In the genomic region with DNA sequence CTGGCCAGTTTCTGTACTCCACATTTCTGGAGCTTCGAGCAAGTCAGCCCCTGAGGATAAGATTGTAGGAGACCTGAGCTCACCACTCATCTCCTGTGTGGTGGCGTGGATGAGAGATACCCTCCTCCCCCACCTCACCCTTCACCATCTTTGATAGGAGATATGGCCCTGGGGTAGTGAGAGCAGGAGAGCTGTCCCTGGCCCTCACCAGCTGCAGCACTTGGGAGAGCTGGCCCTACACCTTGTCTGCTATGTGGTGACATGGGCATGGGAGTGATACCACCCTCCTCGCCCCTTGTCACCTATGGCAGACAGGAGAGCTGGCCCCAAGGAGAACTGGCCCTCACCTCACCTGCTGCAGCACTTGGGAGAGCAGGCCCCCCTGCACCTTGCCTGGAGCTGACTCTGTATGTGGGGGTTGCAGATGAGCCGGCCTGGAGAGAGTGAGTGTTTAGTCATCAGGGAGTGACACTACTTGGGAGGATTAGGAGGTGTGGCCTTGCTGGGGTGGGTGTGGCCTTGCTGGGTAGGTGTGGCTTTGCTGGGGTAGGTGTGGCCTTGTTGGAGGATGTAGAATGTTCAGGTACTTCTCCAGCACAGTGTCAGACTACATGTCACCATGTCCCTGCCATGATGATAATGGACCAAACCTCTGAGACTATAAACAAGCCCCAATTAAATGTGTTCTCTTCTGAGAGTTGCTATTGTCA, we compare ENCODE assay signal across 18 mouse cellular contexts. TPM values are rescaled to one million over a fixed set of nuclear protein-coding genes. Genes with fewer than 3 reads are reported as not detected.
DNase-seq lines count a peak whose midpoint lies in the region; ATAC-seq lines count a peak whose summit lies in the region.
"Had no signal": no experiment of that assay in that cellular context is flagged by ENCODE, and none has a peak within 500 bp of the region (broad histone marks: within the 10 kb centered on the region; RNA-seq: fewer than 3 reads in every experiment).

No protein-coding gene starts in this region.

- H3K4me1 ChIP-seq in heart, embryonic 12.5 days (replicated peaks), result no peaks in the 10 kb centered on the region
- peaks cover 72% of the 10 kb centered on the region for H3K4me1 ChIP-seq in megakaryocyte, embryonic 14.5 days
- no peaks in the 10 kb centered on the region for H3K4me1 ChIP-seq in embryonic facial prominence, embryonic 15.5 days
- H3K4me1 ChIP-seq: forebrain, embryonic 15.5 days had no signal

- no peak overlapping the region for H3K27ac ChIP-seq in heart, embryonic 12.5 days (ENCODE audit: poor library complexity, severe bottlenecking)
- no peak overlapping the region for H3K27ac ChIP-seq in embryonic facial prominence, embryonic 15.5 days (replicated peaks)
- H3K27ac ChIP-seq: forebrain, embryonic 15.5 days; left cerebral cortex, adult 2 months had no signal

- H3K27me3 ChIP-seq in heart, embryonic 12.5 days (replicated peaks), result 0 out of 2 replicates have a peak, but pooled peaks cover 3% of the 10 kb centered on the region
- no peaks in the 10 kb centered on the region for H3K27me3 ChIP-seq in megakaryocyte, embryonic 14.5 days (replicated peaks)
- no peaks in the 10 kb centered on the region for H3K27me3 ChIP-seq in embryonic facial prominence, embryonic 15.5 days
- H3K27me3 ChIP-seq: forebrain, embryonic 15.5 days had no signal

- H3K9ac ChIP-seq in heart, embryonic 12.5 days, result no peak overlapping the region
- no peak overlapping the region for H3K9ac ChIP-seq in embryonic facial prominence, embryonic 15.5 days
- H3K9ac ChIP-seq: forebrain, embryonic 15.5 days had no signal

- no peak overlapping the region for H3K4me3 ChIP-seq in heart, embryonic 12.5 days
- peak overlapping the region; percentile 88 for H3K4me3 ChIP-seq in megakaryocyte, embryonic 14.5 days (replicated peaks)
- no peak overlapping the region for H3K4me3 ChIP-seq in embryonic facial prominence, embryonic 15.5 days (replicated peaks)
- H3K4me3 ChIP-seq: forebrain, embryonic 15.5 days; left cerebral cortex, adult 2 months had no signal

- WGBS in heart, embryonic 12.5 days, result 65% methylated on average over 4 of the region's 4 CpGs
- WGBS in embryonic facial prominence, embryonic 15.5 days, result 67% methylated on average over 4 of the region's 4 CpGs

- no peak overlapping the region for H3K4me2 ChIP-seq in heart, embryonic 12.5 days
- H3K4me2 ChIP-seq in embryonic facial prominence, embryonic 15.5 days (replicated peaks), result no peak overlapping the region
- H3K4me2 ChIP-seq: forebrain, embryonic 15.5 days had no signal

- intact Hi-C loops in heart, postnatal 14 days (cut with DNase I), result no loop called here

- ATAC-seq in heart, embryonic 12.5 days (ENCODE audit: insufficient number of reproducible peaks, low FRiP score), result peak; percentile 55; the same call in 1 of the 2 replicates
- ATAC-seq in megakaryocyte, adult 5-6 weeks (ENCODE audit: poor library complexity, severe bottlenecking), result no peak
- ATAC-seq in embryonic facial prominence, embryonic 15.5 days (ENCODE audit: insufficient number of reproducible peaks, low FRiP score, low TSS enrichment, low read depth), result peak; percentile 61
- ATAC-seq in megakaryocyte progenitor cell, adult 5-6 weeks (replicated peaks; ENCODE audit: poor library complexity), result 0 out of 2 replicates have a peak, but pooled peaks have one; percentile 24
- no peak for ATAC-seq in frontal cortex, adult (ENCODE audit: low TSS enrichment)
- ATAC-seq: forebrain, embryonic 15.5 days had no signal

- no peaks in the 10 kb centered on the region for H3K36me3 ChIP-seq in heart, embryonic 12.5 days
- H3K36me3 ChIP-seq in megakaryocyte, embryonic 14.5 days (replicated peaks; ENCODE audit: low read length), result peaks cover 13% of the 10 kb centered on the region
- no peaks in the 10 kb centered on the region for H3K36me3 ChIP-seq in embryonic facial prominence, embryonic 15.5 days
- H3K36me3 ChIP-seq: forebrain, embryonic 15.5 days; G1E had no signal

- DNase-seq in heart, postnatal 14 days, result no peak
- DNase-seq in adrenal gland, postnatal 10 days, result no peak
- DNase-seq: cerebellum, adult 9-11 months; gastrocnemius, postnatal 10 days; kidney, postnatal 4 days; right cerebral cortex, postnatal 14 days; thymus, postnatal 36 days had no signal

- H3K9me3 ChIP-seq in heart, embryonic 12.5 days (replicated peaks), result no peaks in the 10 kb centered on the region
- peaks cover 6% of the 10 kb centered on the region for H3K9me3 ChIP-seq in megakaryocyte, embryonic 14.5 days
- H3K9me3 ChIP-seq in embryonic facial prominence, embryonic 15.5 days (replicated peaks), result no peaks in the 10 kb centered on the region
- H3K9me3 ChIP-seq: forebrain, embryonic 15.5 days had no signal

RNA-seq across cellular contexts. Expression of a gene that starts 12.4 kb away (rescaled TPM):
- not detected in 2 replicates for polyA plus RNA-seq in heart, embryonic 12.5 days (2016; fragmentation: Nextera tagmentation; extraction: Ambion mirVana)
- 10 to 100 TPM; 62.4 to 67.9 TPM for total RNA-seq in heart, postnatal 14 days (2021)
- polyA plus RNA-seq in megakaryocyte, embryonic 14.5 days (2012; ENCODE audit: insufficient read depth, low replicate concordance), result 0.93 TPM in 1 of 2 replicates, not detected in the other
- not detected in 2 replicates for total RNA-seq in megakaryocyte, adult 5-6 weeks (2015)
- not detected in 2 replicates for total RNA-seq in megakaryocyte, adult 5-6 weeks (2017)
- polyA plus RNA-seq in embryonic facial prominence, embryonic 15.5 days (2015; fragmentation: Nextera tagmentation; extraction: Ambion mirVana), result 5.4 and 5.6 TPM in 2 replicates
- total RNA-seq in megakaryocyte progenitor cell, adult 5-6 weeks (2015), result not detected in 2 replicates
- total RNA-seq in megakaryocyte progenitor cell, adult 5-6 weeks (2017), result not detected in 2 replicates
- 10 to 100 TPM; 51.8 to 56.9 TPM for total RNA-seq in adrenal gland, postnatal 10 days (2021)
- total RNA-seq: G1E; monocyte, adult 5-6 weeks had no signal
- polyA plus RNA-seq: G1E; intestine, embryonic 14.5 days had no signal

RNA-seq across cellular contexts. Expression of a gene that starts 50.1 kb away (rescaled TPM):
- 69.6 and 71.3 TPM in 2 replicates for polyA plus RNA-seq in heart, embryonic 12.5 days (2016; fragmentation: Nextera tagmentation; extraction: Ambion mirVana)
- 10 to 100 TPM; 25.5 to 30.8 TPM for total RNA-seq in heart, postnatal 14 days (2021)
- polyA plus RNA-seq in megakaryocyte, embryonic 14.5 days (2012; ENCODE audit: insufficient read depth, low replicate concordance), result 10.5 TPM in 1 of 2 replicates, not detected in the other
- total RNA-seq in megakaryocyte, adult 5-6 weeks (2015), result 38.2 and 44.3 TPM in 2 replicates
- 39.0 and 40.2 TPM in 2 replicates for total RNA-seq in megakaryocyte, adult 5-6 weeks (2017)
- 98.0 and 105 TPM in 2 replicates for polyA plus RNA-seq in embryonic facial prominence, embryonic 15.5 days (2015; fragmentation: Nextera tagmentation; extraction: Ambion mirVana)
- total RNA-seq in megakaryocyte progenitor cell, adult 5-6 weeks (2015), result 73.1 and 84.3 TPM in 2 replicates
- total RNA-seq in megakaryocyte progenitor cell, adult 5-6 weeks (2017), result 99.3 and 118 TPM in 2 replicates
- 10 to 100 TPM; 40.7 to 44.3 TPM for total RNA-seq in adrenal gland, postnatal 10 days (2021)

RNA-seq across cellular contexts. Expression of a gene that starts 50.1 kb away (rescaled TPM):
- 62.2 and 64.5 TPM in 2 replicates for polyA plus RNA-seq in heart, embryonic 12.5 days (2016; fragmentation: Nextera tagmentation; extraction: Ambion mirVana)
- 10 to 100 TPM; 43.2 to 45.0 TPM for total RNA-seq in heart, postnatal 14 days (2021)
- polyA plus RNA-seq in megakaryocyte, embryonic 14.5 days (2012; ENCODE audit: insufficient read depth, low replicate concordance), result 26.6 and 36.9 TPM in 2 replicates
- total RNA-seq in megakaryocyte, adult 5-6 weeks (2015), result 32.6 and 45.7 TPM in 2 replicates
- 33.0 and 39.0 TPM in 2 replicates for total RNA-seq in megakaryocyte, adult 5-6 weeks (2017)
- 74.8 and 78.9 TPM in 2 replicates for polyA plus RNA-seq in embryonic facial prominence, embryonic 15.5 days (2015; fragmentation: Nextera tagmentation; extraction: Ambion mirVana)
- total RNA-seq in megakaryocyte progenitor cell, adult 5-6 weeks (2015), result 48.4 and 58.5 TPM in 2 replicates
- total RNA-seq in megakaryocyte progenitor cell, adult 5-6 weeks (2017), result 46.8 and 48.4 TPM in 2 replicates
- total RNA-seq in adrenal gland, postnatal 10 days (2021), result 10 to 100 TPM; 54.8 to 61.9 TPM

RNA-seq across cellular contexts. Expression of a gene that starts 52.7 kb away (rescaled TPM):
- 0.09 and 0.18 TPM in 2 replicates for polyA plus RNA-seq in heart, embryonic 12.5 days (2016; fragmentation: Nextera tagmentation; extraction: Ambion mirVana)
- total RNA-seq in heart, postnatal 14 days (2021), result under 1 TPM; 0.07 to 0.29 TPM
- 0.91 TPM in 1 of 2 replicates, not detected in the other for polyA plus RNA-seq in megakaryocyte, embryonic 14.5 days (2012; ENCODE audit: insufficient read depth, low replicate concordance)
- total RNA-seq in megakaryocyte, adult 5-6 weeks (2015), result not detected in 2 replicates
- total RNA-seq in megakaryocyte, adult 5-6 weeks (2017), result not detected in 2 replicates
- polyA plus RNA-seq in embryonic facial prominence, embryonic 15.5 days (2015; fragmentation: Nextera tagmentation; extraction: Ambion mirVana), result 11.6 and 14.1 TPM in 2 replicates
- total RNA-seq in megakaryocyte progenitor cell, adult 5-6 weeks (2015), result 0.07 and 0.44 TPM in 2 replicates
- total RNA-seq in megakaryocyte progenitor cell, adult 5-6 weeks (2017), result 0.17 and 0.30 TPM in 2 replicates
- total RNA-seq in adrenal gland, postnatal 10 days (2021), result under 1 TPM; 0.48 to 0.99 TPM
- total RNA-seq: gastrocnemius, postnatal 10 days; monocyte, adult 5-6 weeks had no signal
- polyA plus RNA-seq: G1E had no signal

Comparison
In these comparisons a context has a peak if more than half of its experiments do, and no peak if none do; other contexts are left out.
1. ATAC-seq: peak in heart, embryonic 12.5 days (single experiment), embryonic facial prominence, embryonic 15.5 days (single experiment) and megakaryocyte progenitor cell, adult 5-6 weeks (single experiment); none in megakaryocyte, adult 5-6 weeks (single experiment) and frontal cortex, adult (single experiment).
2. RNA of a gene that starts 12.4 kb away (total RNA-seq): 62.4 to 67.9 TPM in heart, postnatal 14 days and 51.8 to 56.9 TPM in adrenal gland, postnatal 10 days; not detected in megakaryocyte, adult 5-6 weeks and not detected in megakaryocyte progenitor cell, adult 5-6 weeks; every median in the first group is over 10 times any median in the second.